Mouse (Mus musculus): ENCODE data around the gene Sirpa. TPM values are rescaled to one million over a fixed set of nuclear protein-coding genes. Genes with fewer than 3 reads are reported as not detected.

Gene Sirpa
- polyA plus RNA-seq, 1 experiment from 2014 or later, result 18.4 TPM

DNA sequence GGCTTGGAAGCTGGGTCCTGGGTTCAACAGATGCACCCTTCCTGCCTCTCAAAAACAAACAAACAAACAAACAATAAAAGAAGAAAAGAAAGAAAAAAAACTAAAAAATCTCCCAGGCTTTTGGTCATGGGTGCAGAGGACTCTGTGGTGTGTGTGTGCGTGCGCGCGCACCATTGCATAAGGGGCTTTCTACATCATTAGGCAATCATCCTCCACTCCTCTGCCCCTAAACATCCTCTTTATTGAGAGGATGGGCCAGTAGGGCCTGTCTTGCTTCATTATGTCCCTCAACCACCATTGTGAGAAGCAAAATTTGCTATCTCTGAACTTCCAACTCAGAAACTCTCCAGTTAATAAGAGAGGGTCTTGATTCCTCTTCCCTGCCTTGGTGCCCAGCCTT lies 738 bp upstream of the Sirpa start:
- ATAC-seq (ENCODE audit: low FRiP score), result no peak

GRCm38 (mm10) chr2:129593141-129593875 lies 673 bp downstream of the Sirpa start:
- Histone ChIP-seq H3K4me3 (ENCODE audit: low read depth, low read length) (peak overlapping the region; percentile 64), H3K9ac (ENCODE audit: low read depth, low read length) (peak overlapping the region; percentile 78), H3K36me3 (ENCODE audit: control insufficient read depth, insufficient read depth, low read length) (no peaks in the 10 kb centered on the region), H3K4me1 (replicated peaks; ENCODE audit: control insufficient read depth, insufficient read depth, low read length) (peaks cover 4% of the 10 kb centered on the region; the same call in 1 of the 2 replicates), H3K4me2 (replicated peaks; ENCODE audit: low read depth, low read length) (peak overlapping the region; percentile 87), H3K9me3 (ENCODE audit: control insufficient read depth, low read length) (no peaks in the 10 kb centered on the region), H3K27ac (ENCODE audit: low read depth, low read length) (peak overlapping the region; percentile 86), H3K27me3 (ENCODE audit: control insufficient read depth, insufficient read depth, low read length) (no peaks in the 10 kb centered on the region)
- peak; percentile 83 for DNase-seq (ENCODE audit: low spot score)
- ATAC-seq (ENCODE audit: low FRiP score), result peak; percentile 85
- under 1% methylated on average over 73 of the region's 77 CpGs for WGBS

More for the DNA sequence above, 738 bp upstream of the Sirpa start:
- H3K4me3 ChIP-seq (ENCODE audit: low read depth, low read length), result no peak overlapping the region
- no peaks in the 10 kb centered on the region for H3K9me3 ChIP-seq (ENCODE audit: control insufficient read depth, low read length)
- WGBS, result 71% methylated on average over 4 of the region's 4 CpGs
- no peak overlapping the region for H3K4me2 ChIP-seq (replicated peaks; ENCODE audit: low read depth, low read length)
- H3K4me1 ChIP-seq (replicated peaks; ENCODE audit: control insufficient read depth, insufficient read depth, low read length), result peaks cover 4% of the 10 kb centered on the region; the same call in 1 of the 2 replicates
- DNase-seq (ENCODE audit: low spot score), result peak; percentile 17
- no peak overlapping the region for H3K9ac ChIP-seq (ENCODE audit: low read depth, low read length)
- no peaks in the 10 kb centered on the region for H3K27me3 ChIP-seq (ENCODE audit: control insufficient read depth, insufficient read depth, low read length)
- H3K36me3 ChIP-seq (ENCODE audit: control insufficient read depth, insufficient read depth, low read length), result no peaks in the 10 kb centered on the region
- H3K27ac ChIP-seq (ENCODE audit: low read depth, low read length), result no peak overlapping the region

DNA sequence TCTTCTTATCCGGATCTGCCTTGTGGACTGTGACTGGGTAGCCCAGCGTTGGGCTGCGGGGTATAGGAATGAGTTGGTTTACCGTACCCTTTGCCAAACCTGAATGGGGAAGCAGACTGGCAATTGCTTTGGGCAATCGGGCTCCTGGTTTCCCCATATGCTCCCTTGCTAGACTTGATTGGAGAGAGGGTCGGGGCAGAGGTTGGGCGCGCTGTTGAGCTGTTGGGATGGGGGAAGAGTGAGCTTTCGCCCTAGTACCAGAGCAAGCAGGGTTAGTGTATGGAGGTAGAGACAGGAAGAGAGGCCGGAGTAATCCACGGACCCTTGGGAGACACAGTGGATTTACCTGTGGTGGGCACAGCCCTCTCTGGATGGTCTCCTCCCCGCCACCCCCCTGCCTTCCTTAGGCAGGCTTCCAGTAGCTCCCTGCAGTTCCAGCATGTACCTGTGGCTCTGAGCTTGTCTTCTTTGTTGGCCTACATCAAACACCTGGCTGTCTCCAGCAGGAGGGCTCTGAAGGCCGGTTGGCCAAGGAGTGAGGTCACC lies 1.3 kb downstream of the Sirpa start:
- peaks cover 4% of the 10 kb centered on the region; the same call in 1 of the 2 replicates for H3K4me1 ChIP-seq (replicated peaks; ENCODE audit: control insufficient read depth, insufficient read depth, low read length)
- peak; percentile 13; the same call in 1 of the 2 replicates for ATAC-seq (ENCODE audit: low FRiP score)

GRCm38 (mm10) chr2:129594569-129594968 lies 1.9 kb downstream of the Sirpa start:
- Histone ChIP-seq H3K4me1 (replicated peaks; ENCODE audit: control insufficient read depth, insufficient read depth, low read length) (peaks cover 4% of the 10 kb centered on the region; the same call in 1 of the 2 replicates), H3K9ac (ENCODE audit: low read depth, low read length) (no peak overlapping the region), H3K36me3 (ENCODE audit: control insufficient read depth, insufficient read depth, low read length) (no peaks in the 10 kb centered on the region), H3K4me3 (ENCODE audit: low read depth, low read length) (peak overlapping the region; percentile 64), H3K27ac (ENCODE audit: low read depth, low read length) (no peak overlapping the region), H3K4me2 (replicated peaks; ENCODE audit: low read depth, low read length) (peak overlapping the region; percentile 87; the same call in 1 of the 2 replicates), H3K27me3 (ENCODE audit: control insufficient read depth, insufficient read depth, low read length) (no peaks in the 10 kb centered on the region), H3K9me3 (ENCODE audit: control insufficient read depth, low read length) (no peaks in the 10 kb centered on the region)
- ATAC-seq (ENCODE audit: low FRiP score) (no peak), DNase-seq (ENCODE audit: low spot score) (no peak)
- WGBS, result 76% methylated on average over 4 of the region's 4 CpGs

More for the DNA sequence above, 1.3 kb downstream of the Sirpa start:
- Histone ChIP-seq H3K27me3 (ENCODE audit: control insufficient read depth, insufficient read depth, low read length) (no peaks in the 10 kb centered on the region), H3K36me3 (ENCODE audit: control insufficient read depth, insufficient read depth, low read length) (no peaks in the 10 kb centered on the region), H3K27ac (ENCODE audit: low read depth, low read length) (0 out of 2 replicates have a peak overlapping the region, but pooled peaks have one; percentile 86), H3K4me2 (replicated peaks; ENCODE audit: low read depth, low read length) (peak overlapping the region; percentile 87), H3K9me3 (ENCODE audit: control insufficient read depth, low read length) (no peaks in the 10 kb centered on the region), H3K9ac (ENCODE audit: low read depth, low read length) (peak overlapping the region; percentile 78), H3K4me3 (ENCODE audit: low read depth, low read length) (peak overlapping the region; percentile 64)
- WGBS, result 4% methylated on average over 13 of the region's 13 CpGs
- no peak for DNase-seq (ENCODE audit: low spot score)

- DNase-seq (ENCODE audit: low spot score), result no peak
- Histone ChIP-seq H3K4me3 (ENCODE audit: low read depth, low read length) (no peak overlapping the region), H3K4me1 (replicated peaks; ENCODE audit: control insufficient read depth, insufficient read depth, low read length) (peaks cover 4% of the 10 kb centered on the region; the same call in 1 of the 2 replicates), H3K4me2 (replicated peaks; ENCODE audit: low read depth, low read length) (no peak overlapping the region), H3K27ac (ENCODE audit: low read depth, low read length) (no peak overlapping the region), H3K27me3 (ENCODE audit: control insufficient read depth, insufficient read depth, low read length) (no peaks in the 10 kb centered on the region), H3K36me3 (ENCODE audit: control insufficient read depth, insufficient read depth, low read length) (no peaks in the 10 kb centered on the region), H3K9me3 (ENCODE audit: control insufficient read depth, low read length) (no peaks in the 10 kb centered on the region), H3K9ac (ENCODE audit: low read depth, low read length) (no peak overlapping the region)
- 85% methylated on average over 4 of the region's 4 CpGs for WGBS
- no peak for ATAC-seq (ENCODE audit: low FRiP score)
Observed at GRCm38 (mm10) chr2:129595206-129595605, 2.6 kb downstream of the Sirpa start.

- Histone ChIP-seq H3K36me3 (ENCODE audit: control insufficient read depth, insufficient read depth, low read length) (no peaks in the 10 kb centered on the region), H3K9me3 (ENCODE audit: control insufficient read depth, low read length) (no peaks in the 10 kb centered on the region), H3K4me2 (replicated peaks; ENCODE audit: low read depth, low read length) (no peak overlapping the region), H3K4me3 (ENCODE audit: low read depth, low read length) (no peak overlapping the region), H3K9ac (ENCODE audit: low read depth, low read length) (no peak overlapping the region), H3K27ac (ENCODE audit: low read depth, low read length) (no peak overlapping the region), H3K4me1 (replicated peaks; ENCODE audit: control insufficient read depth, insufficient read depth, low read length) (peaks cover 4% of the 10 kb centered on the region; the same call in 1 of the 2 replicates), H3K27me3 (ENCODE audit: control insufficient read depth, insufficient read depth, low read length) (no peaks in the 10 kb centered on the region)
- DNase-seq (ENCODE audit: low spot score) (no peak), ATAC-seq (ENCODE audit: low FRiP score) (no peak)
- WGBS, result 62% methylated on average over 7 of the region's 7 CpGs
Observed at GRCm38 (mm10) chr2:129595661-129596209, 3.1 kb downstream of the Sirpa start.

DNA sequence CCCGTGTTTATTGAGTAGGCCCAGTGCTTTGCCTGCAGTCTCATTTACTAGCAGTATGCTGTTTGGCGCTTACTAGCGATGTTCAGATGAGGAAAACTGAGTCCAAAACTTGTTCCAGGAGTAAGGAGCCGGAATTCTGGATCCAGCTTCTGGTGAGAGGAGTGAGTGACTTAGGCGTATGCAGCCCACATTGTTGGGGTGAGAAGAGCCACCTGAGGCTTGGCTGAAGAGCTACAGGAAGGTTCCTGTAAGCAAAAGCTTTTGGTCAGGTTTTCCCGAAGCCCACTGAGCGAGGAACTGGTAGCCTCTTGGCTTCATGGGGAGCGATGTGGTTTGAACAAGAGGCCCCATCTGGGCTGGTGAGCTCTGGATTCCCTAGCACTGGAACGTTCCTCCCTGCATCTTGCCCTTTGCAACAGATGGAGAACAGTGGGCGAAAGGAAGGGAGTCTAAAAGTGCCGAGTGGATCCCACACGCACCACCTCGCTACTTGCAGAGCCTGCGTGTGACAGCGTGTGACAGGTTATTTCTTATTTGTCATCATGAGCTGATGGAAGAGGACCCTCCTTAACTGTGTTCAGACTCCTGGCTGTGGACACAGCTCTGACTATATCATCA lies 4.0 kb downstream of the Sirpa start:
- DNase-seq (ENCODE audit: low spot score), result no peak
- no peak for ATAC-seq (ENCODE audit: low FRiP score)
- H3K4me2 ChIP-seq (replicated peaks; ENCODE audit: low read depth, low read length), result no peak overlapping the region
- H3K4me3 ChIP-seq (ENCODE audit: low read depth, low read length), result no peak overlapping the region
- peaks cover 4% of the 10 kb centered on the region; the same call in 1 of the 2 replicates for H3K4me1 ChIP-seq (replicated peaks; ENCODE audit: control insufficient read depth, insufficient read depth, low read length)
- H3K9ac ChIP-seq (ENCODE audit: low read depth, low read length), result no peak overlapping the region
- H3K27me3 ChIP-seq (ENCODE audit: control insufficient read depth, insufficient read depth, low read length), result no peaks in the 10 kb centered on the region
- no peak overlapping the region for H3K27ac ChIP-seq (ENCODE audit: low read depth, low read length)
- no peaks in the 10 kb centered on the region for H3K9me3 ChIP-seq (ENCODE audit: control insufficient read depth, low read length)
- 85% methylated on average over 15 of the region's 15 CpGs for WGBS
- no peaks in the 10 kb centered on the region for H3K36me3 ChIP-seq (ENCODE audit: control insufficient read depth, insufficient read depth, low read length)

DNA sequence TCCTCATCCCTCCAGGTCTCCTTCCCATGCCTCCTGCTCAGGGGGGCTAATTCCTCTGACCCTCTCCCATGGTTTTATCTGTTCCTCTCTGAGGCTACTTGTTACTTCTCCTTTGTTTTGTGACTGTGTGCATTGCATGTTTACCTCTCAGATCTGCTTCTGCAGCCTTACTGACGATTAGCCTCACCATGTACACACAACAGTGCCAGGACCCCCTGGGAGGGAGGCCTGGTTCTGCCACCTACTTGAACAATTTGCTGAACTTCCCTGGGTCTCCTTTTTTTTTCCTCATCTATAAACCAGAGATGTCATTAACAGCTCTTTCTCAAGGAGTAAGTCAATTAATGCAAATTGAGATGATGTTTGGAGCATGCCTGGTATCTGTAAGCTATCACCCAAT lies 4.9 kb downstream of the Sirpa start:
- no peak overlapping the region for H3K9ac ChIP-seq (ENCODE audit: low read depth, low read length)
- WGBS, result 52% methylated on average over 1 of the region's 1 CpGs
- H3K4me1 ChIP-seq (replicated peaks; ENCODE audit: control insufficient read depth, insufficient read depth, low read length), result peaks cover 2% of the 10 kb centered on the region; the same call in 1 of the 2 replicates
- H3K9me3 ChIP-seq (ENCODE audit: control insufficient read depth, low read length), result no peaks in the 10 kb centered on the region
- no peaks in the 10 kb centered on the region for H3K36me3 ChIP-seq (ENCODE audit: control insufficient read depth, insufficient read depth, low read length)
- H3K27me3 ChIP-seq (ENCODE audit: control insufficient read depth, insufficient read depth, low read length), result no peaks in the 10 kb centered on the region
- no peak overlapping the region for H3K4me3 ChIP-seq (ENCODE audit: low read depth, low read length)
- ATAC-seq (ENCODE audit: low FRiP score) (no peak), DNase-seq (ENCODE audit: low spot score) (no peak)
- H3K4me2 ChIP-seq (replicated peaks; ENCODE audit: low read depth, low read length), result no peak overlapping the region
- no peak overlapping the region for H3K27ac ChIP-seq (ENCODE audit: low read depth, low read length)

Measured in hindbrain, embryonic 11.5 days (tissue).